Mouse (Mus musculus) ES-E14 (cell line): ENCODE measurements at regions not wholly inside any gene's neighbourhood (a gene's known extent, or its start where the extent isn't known, plus 50 kb on each side); places are given as distances from the start of the nearest gene placed in this dataset.

Source experiments
- CHD2 ChIP-seq: IDR thresholded peaks from 2 replicates; pipeline ENCODE4 v1.6.1; 2014; ENCODE audit warnings: mild to moderate bottlenecking, low read depth, low read length, inconsistent platforms
- MAFK ChIP-seq: IDR thresholded peaks from 2 replicates; pipeline ENCODE4 v1.6.1; 2014; ENCODE audit warnings: mild to moderate bottlenecking, low read depth, low read length, inconsistent platforms; ENCODE audit not compliant: insufficient read depth
- ZNF384 ChIP-seq: IDR thresholded peaks from 2 replicates; pipeline ENCODE4 v1.6.1; 2012; ENCODE audit warnings: low read depth, low read length, inconsistent platforms

DNA sequence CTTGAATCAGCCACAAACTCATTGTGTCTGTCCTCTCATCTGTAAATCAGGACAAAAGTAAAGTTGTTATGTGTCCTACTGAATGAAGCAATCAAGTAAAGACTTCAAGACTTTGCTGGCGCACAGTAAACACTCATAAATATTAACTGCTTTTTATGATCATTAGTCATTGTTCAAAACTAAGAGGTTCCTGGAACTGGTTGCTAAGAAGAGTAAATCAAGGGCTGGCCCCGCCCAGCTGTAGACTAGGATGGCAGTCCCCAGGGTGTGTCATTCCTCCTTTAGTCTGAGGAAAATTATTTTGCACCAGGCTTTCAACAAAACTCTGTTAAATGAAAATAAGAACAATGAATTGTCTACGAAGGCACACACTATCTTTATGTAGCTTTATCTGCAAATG, 113.0 kb downstream of the Cog6 start:
- TF ChIP-seq CHD2 (no peak), MAFK (no peak), ZNF384 (no peak)
